Mouse (Mus musculus) lung, embryonic 15.5 days (tissue): ENCODE measurements around the gene Fnbp1l. TPM values are rescaled to one million over a fixed set of nuclear protein-coding genes. Genes with fewer than 3 reads are reported as not detected.

Experiments
- ATAC-seq: fragments of 200-750 bp; cut with Nextera tagmentation; 2 replicates; pipeline ENCODE4 v1.8.0; 2017; ENCODE audit warnings: moderate number of reproducible peaks, borderline replicate concordance; ENCODE audit not compliant: low FRiP score, low TSS enrichment; ENCODE audit errors: extremely low read depth
- H3K27ac ChIP-seq: fragments of 300-500 bp; sonication (generic); 2 replicates; pipeline ENCODE4 v1.5.1; 2015; ENCODE audit warnings: moderate library complexity, mild to moderate bottlenecking, inconsistent platforms
- H3K27me3 ChIP-seq: fragments of 300-500 bp; sonication (generic); 2 replicates; pipeline ENCODE4 v1.6.1; 2015; ENCODE audit warnings: inconsistent platforms
- H3K36me3 ChIP-seq: fragments of 300-500 bp; sonication (generic); 2 replicates; pipeline ENCODE4 v1.6.1; 2015; ENCODE audit warnings: inconsistent platforms
- H3K4me1 ChIP-seq: fragments of 300-500 bp; sonication (generic); 2 replicates; pipeline ENCODE4 v1.6.1; 2015; ENCODE audit warnings: inconsistent platforms
- H3K4me2 ChIP-seq: fragments of 300-500 bp; sonication (generic); 2 replicates; pipeline ENCODE4 v1.6.1; 2015; ENCODE audit warnings: inconsistent platforms, mild to moderate bottlenecking, moderate library complexity
- H3K4me3 ChIP-seq: fragments of 300-500 bp; sonication (generic); 2 replicates; pipeline ENCODE4 v1.5.1; 2015; ENCODE audit warnings: mild to moderate bottlenecking, inconsistent platforms
- H3K9ac ChIP-seq: fragments of 300-500 bp; sonication (generic); 2 replicates; pipeline ENCODE4 v1.6.1; 2015; ENCODE audit warnings: inconsistent platforms
- H3K9me3 ChIP-seq: fragments of 300-500 bp; sonication (generic); 2 replicates; pipeline ENCODE4 v1.6.1; 2016; ENCODE audit warnings: inconsistent platforms
- WGBS: fragments of 180-500 bp; shearing (Covaris S2); methylation state at CpG from one replicate; pipeline ENCODE4 v1.1.7; 2015; 5-methylcytosine and 5-hydroxymethylcytosine counted together
- polyA plus RNA-seq: library from polyadenylated mRNA; unstranded; fragments of >200 nt; fragmentation: Nextera tagmentation; extraction: Ambion mirVana; gene quantifications from 2 replicates; pipeline ENCODE4 v1.2.1, GENCODE M21; 2015

Fnbp1l gene
- 50.2 and 52.8 TPM in 2 replicates for polyA plus RNA-seq

- Histone ChIP-seq H3K4me2 (peak within 1 kb of the TSS; percentile 75), H3K9me3 (no peaks in the 10 kb centered on the region), H3K4me3 (peak within 1 kb of the TSS; percentile 76), H3K36me3 (no peaks in the 10 kb centered on the region), H3K9ac (peak within 1 kb of the TSS; percentile 90), H3K4me1 (peaks cover 35% of the 10 kb centered on the region), H3K27me3 (no peaks in the 10 kb centered on the region), H3K27ac (peak within 1 kb of the TSS; percentile 96)
- WGBS, result under 1% methylated on average over 88 of the region's 118 CpGs
- peak; percentile 80 for ATAC-seq
Observed at GRCm38 (mm10) chr3:122618991-122619930, at the start of gene Fnbp1l. Gene Fnbp1l, minus strand, starts transcription at chr3:122619715.

DNA sequence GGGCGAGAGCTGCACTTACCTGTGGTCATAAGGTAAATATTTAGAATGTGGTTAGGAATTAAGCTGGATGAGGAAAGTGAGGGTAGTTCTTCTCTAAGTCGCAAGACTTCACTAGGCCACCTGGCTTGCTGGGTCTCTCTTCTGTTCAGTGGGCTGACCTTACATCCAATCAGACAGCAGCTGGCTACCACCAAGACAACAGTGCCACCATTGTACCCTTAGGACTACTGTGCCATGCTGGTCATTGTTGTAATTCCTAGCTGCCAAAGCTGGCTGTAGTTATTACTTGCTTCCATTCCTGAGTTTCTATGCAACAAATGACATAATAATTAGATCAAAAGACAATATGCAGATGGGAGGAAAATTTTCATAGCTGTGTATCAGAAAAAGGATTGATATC lies 41.3 kb upstream of the Fnbp1l start:
- Histone ChIP-seq H3K4me2 (no peak overlapping the region), H3K9ac (no peak overlapping the region), H3K27ac (no peak overlapping the region), H3K27me3 (no peaks in the 10 kb centered on the region), H3K36me3 (no peaks in the 10 kb centered on the region), H3K4me3 (no peak overlapping the region), H3K4me1 (peaks cover 4% of the 10 kb centered on the region; the same call in 1 of the 2 replicates), H3K9me3 (no peaks in the 10 kb centered on the region)
- WGBS, result 60% methylated on average over 2 of the region's 2 CpGs
- no peak for ATAC-seq

DNA sequence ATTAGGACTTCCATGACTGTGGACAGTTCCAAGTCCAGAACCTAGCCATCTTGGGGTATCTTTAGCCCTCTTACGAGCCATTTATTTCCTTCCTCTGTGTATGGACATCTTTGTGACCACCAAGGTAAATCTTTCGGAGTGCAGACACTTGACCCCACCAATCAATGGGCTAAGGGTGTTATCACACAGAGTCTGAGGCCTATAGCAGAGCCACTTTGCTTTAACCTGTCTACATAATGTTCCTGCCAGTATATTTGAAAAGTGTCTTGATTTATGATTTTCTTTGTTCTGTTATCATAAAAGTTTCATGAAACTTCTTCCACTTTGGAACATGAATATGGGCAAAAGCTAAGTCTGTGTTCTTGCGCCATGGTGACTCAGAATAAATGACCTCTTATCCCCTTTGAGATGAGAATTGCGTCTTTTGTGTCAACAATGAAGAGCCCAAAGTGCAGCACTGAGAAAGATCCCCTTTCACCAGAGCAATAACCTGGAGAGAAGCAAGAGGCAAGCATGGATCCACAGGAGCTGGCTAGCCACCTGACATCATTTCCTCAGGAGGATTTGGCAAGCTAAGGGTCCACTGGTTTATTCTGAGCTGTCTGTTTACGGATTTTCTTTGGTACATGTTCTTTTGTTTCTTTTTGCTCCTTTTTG lies 39.9 kb upstream of the Fnbp1l start:
- no peak overlapping the region for H3K4me3 ChIP-seq
- no peak for ATAC-seq
- no peak overlapping the region for H3K4me2 ChIP-seq
- no peak overlapping the region for H3K9ac ChIP-seq
- no peak overlapping the region for H3K27ac ChIP-seq
- H3K9me3 ChIP-seq, result no peaks in the 10 kb centered on the region
- H3K27me3 ChIP-seq, result no peaks in the 10 kb centered on the region
- peaks cover 4% of the 10 kb centered on the region; the same call in 1 of the 2 replicates for H3K4me1 ChIP-seq
- no peaks in the 10 kb centered on the region for H3K36me3 ChIP-seq
- 75% methylated on average over 5 of the region's 5 CpGs for WGBS

GRCm38 (mm10) chr3:122647195-122647837 lies 27.8 kb upstream of the Fnbp1l start:
- Histone ChIP-seq H3K9ac (no peak overlapping the region), H3K27ac (peak overlapping the region; percentile 46; the same call in 1 of the 2 replicates), H3K4me1 (peaks cover 6% of the 10 kb centered on the region), H3K27me3 (no peaks in the 10 kb centered on the region), H3K4me3 (no peak overlapping the region), H3K4me2 (peak overlapping the region; percentile 5; the same call in 1 of the 2 replicates), H3K9me3 (no peaks in the 10 kb centered on the region), H3K36me3 (no peaks in the 10 kb centered on the region)
- whole genome bisulfite sequencing, result 47% methylated on average over 13 of the region's 13 CpGs
- peak; percentile 57; the same call in 1 of the 2 replicates for ATAC-seq

GRCm38 (mm10) chr3:122640286-122640685 lies 20.8 kb upstream of the Fnbp1l start:
- H3K9ac ChIP-seq, result no peak overlapping the region
- no peaks in the 10 kb centered on the region for H3K27me3 ChIP-seq
- no peaks in the 10 kb centered on the region for H3K9me3 ChIP-seq
- H3K4me2 ChIP-seq, result no peak overlapping the region
- H3K36me3 ChIP-seq, result no peaks in the 10 kb centered on the region
- H3K27ac ChIP-seq, result no peak overlapping the region
- peaks cover 3% of the 10 kb centered on the region; the same call in 1 of the 2 replicates for H3K4me1 ChIP-seq
- H3K4me3 ChIP-seq, result no peak overlapping the region
- ATAC-seq, result 0 out of 2 replicates have a peak, but pooled peaks have one; percentile 6

DNA sequence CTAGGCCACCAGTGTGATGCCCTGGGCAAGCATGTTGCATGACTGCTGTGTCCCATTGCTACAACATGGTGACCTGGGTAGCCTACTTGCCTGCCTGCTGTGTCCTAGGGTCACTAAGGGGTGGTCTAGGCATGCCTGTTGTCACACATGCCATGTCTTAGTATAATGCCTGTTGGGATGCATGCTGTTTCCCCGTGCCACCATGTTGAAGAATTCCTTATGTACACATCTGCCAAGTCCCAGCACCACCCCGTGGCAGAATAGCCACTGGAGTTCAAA lies 19.6 kb upstream of the Fnbp1l start:
- Histone ChIP-seq H3K9ac (no peak overlapping the region), H3K4me3 (no peak overlapping the region), H3K4me2 (no peak overlapping the region), H3K9me3 (no peaks in the 10 kb centered on the region), H3K27ac (no peak overlapping the region), H3K27me3 (no peaks in the 10 kb centered on the region), H3K36me3 (no peaks in the 10 kb centered on the region), H3K4me1 (peaks cover 3% of the 10 kb centered on the region; the same call in 1 of the 2 replicates)
- ATAC-seq, result no peak
- WGBS, result 73% methylated on average over 2 of the region's 2 CpGs

DNA sequence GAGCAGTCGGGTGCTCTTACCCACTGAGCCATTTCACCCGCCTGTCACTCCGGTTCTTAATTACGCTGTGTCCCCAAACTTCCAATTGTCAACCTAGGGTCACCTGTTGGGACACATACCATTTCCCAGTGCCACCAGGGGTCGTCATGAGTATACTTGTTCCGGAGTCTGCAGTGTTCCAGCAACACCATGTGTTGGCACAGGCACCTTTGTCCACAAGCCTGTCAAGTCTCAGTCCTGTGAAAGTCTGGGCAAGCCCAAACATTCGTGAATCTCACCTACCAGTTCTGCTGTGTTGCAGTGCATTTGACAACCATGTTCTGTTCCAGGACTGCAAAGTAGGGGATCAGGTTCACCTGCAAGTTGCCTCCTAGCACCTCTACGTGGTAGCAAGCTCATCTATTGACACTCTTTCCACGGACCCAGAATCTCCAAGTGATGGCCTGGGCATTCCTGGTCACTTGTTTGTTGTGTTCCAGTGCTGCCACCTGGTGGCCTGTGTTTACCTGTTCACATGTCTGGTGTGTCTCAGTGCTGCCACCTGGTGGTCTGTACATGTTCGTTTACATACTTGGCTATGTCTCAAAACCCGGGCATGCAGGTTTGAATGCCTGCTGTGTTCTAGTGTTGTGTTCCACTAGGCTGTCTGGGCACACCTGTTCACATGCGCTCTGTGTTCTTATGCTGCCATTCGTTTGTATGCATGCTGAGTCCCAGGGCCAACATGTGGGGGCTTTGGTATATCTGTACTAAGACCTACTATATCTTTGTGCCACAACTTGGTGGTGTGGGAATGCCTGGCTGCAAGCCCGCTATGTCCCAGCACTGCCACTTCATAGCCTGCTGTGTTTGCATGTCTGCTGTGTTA lies 19.0 kb upstream of the Fnbp1l start:
- H3K4me3 ChIP-seq, result no peak overlapping the region
- H3K36me3 ChIP-seq, result no peaks in the 10 kb centered on the region
- H3K4me1 ChIP-seq, result peaks cover 3% of the 10 kb centered on the region; the same call in 1 of the 2 replicates
- no peak overlapping the region for H3K9ac ChIP-seq
- ATAC-seq, result peak; percentile 73
- WGBS, result 35% methylated on average over 14 of the region's 14 CpGs
- H3K27ac ChIP-seq, result no peak overlapping the region
- no peaks in the 10 kb centered on the region for H3K27me3 ChIP-seq
- H3K4me2 ChIP-seq, result peak overlapping the region; percentile 35
- H3K9me3 ChIP-seq, result no peaks in the 10 kb centered on the region

DNA sequence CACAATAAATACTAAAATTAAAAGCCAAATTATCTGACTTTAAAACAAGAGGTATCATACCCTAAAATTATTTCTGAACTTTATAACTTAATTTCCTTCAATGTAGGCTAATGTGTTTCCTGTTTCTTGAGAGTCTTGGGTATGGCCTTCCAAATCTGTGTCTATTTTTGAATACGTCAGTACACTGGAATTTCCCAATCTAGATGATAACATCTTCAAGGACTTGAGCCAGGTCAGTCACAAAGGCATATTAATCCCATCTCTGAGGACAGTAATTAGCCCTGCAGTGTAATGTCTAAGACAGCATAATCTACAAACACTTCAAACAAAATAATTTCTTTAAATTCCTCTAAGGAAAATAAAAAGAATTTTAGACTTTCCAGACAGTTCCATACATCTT lies 17.8 kb upstream of the Fnbp1l start:
- WGBS, result 52% methylated on average over 1 of the region's 1 CpGs
- ATAC-seq, result no peak
- H3K4me1 ChIP-seq, result peaks cover 3% of the 10 kb centered on the region; the same call in 1 of the 2 replicates
- no peaks in the 10 kb centered on the region for H3K27me3 ChIP-seq
- no peak overlapping the region for H3K4me3 ChIP-seq
- H3K36me3 ChIP-seq, result no peaks in the 10 kb centered on the region
- H3K27ac ChIP-seq, result no peak overlapping the region
- H3K9me3 ChIP-seq, result no peaks in the 10 kb centered on the region
- no peak overlapping the region for H3K9ac ChIP-seq
- H3K4me2 ChIP-seq, result no peak overlapping the region

DNA sequence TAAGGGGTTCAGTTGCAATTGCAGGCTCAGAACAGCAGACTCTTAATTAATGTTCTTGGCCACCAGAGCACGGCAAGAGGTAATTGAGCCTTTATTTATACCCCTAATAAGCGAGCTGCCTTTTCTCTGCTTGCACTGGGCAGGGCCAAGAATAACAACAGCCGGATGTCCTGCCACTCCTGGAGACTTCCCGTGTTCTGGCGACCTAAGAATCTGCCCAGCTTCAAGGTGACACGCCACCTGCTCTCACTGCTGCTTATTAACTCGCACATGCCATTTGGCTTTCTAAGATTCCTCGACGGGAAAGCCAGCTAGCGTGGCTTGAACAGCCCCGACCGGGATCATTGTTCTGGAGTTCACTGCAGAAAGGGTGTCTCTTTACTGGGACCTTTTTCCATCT lies 15.7 kb upstream of the Fnbp1l start:
- no peak overlapping the region for H3K9ac ChIP-seq
- H3K27ac ChIP-seq, result peak overlapping the region; percentile 54
- H3K27me3 ChIP-seq, result no peaks in the 10 kb centered on the region
- H3K4me1 ChIP-seq, result peaks cover 3% of the 10 kb centered on the region; the same call in 1 of the 2 replicates
- H3K4me3 ChIP-seq, result no peak overlapping the region
- H3K9me3 ChIP-seq, result no peaks in the 10 kb centered on the region
- H3K4me2 ChIP-seq, result peak overlapping the region; percentile 19; the same call in 1 of the 2 replicates
- ATAC-seq, result peak; percentile 21; the same call in 1 of the 2 replicates
- no peaks in the 10 kb centered on the region for H3K36me3 ChIP-seq
- 21% methylated on average over 12 of the region's 12 CpGs for WGBS

DNA sequence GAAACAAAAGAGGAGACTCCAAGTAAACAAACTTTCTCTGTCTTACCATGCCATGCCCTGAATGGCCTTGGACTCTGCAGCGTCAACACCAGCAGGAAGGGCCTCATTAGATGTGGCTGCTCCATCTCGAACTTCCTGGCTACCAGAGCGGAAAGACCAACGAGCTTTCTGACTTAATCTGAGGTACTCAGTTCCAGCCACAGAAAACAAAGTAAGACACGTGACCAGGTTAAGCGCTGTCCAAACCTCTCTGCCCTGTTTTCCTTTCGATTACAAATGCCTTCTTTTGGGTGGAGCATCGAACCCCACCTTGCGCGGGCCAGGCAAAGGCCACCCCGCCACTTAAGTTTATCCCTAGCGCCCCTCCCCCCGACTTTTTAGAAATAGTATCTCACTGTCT lies 10.1 kb upstream of the Fnbp1l start:
- peaks cover 14% of the 10 kb centered on the region for H3K4me1 ChIP-seq
- no peaks in the 10 kb centered on the region for H3K9me3 ChIP-seq
- no peak overlapping the region for H3K9ac ChIP-seq
- peak overlapping the region; percentile 48 for H3K4me2 ChIP-seq
- no peaks in the 10 kb centered on the region for H3K27me3 ChIP-seq
- H3K36me3 ChIP-seq, result no peaks in the 10 kb centered on the region
- 21% methylated on average over 13 of the region's 13 CpGs for WGBS
- H3K27ac ChIP-seq, result peak overlapping the region; percentile 59; the same call in 1 of the 2 replicates
- peak; percentile 75; the same call in 1 of the 2 replicates for ATAC-seq
- peak overlapping the region; percentile 27 for H3K4me3 ChIP-seq

- peaks cover 19% of the 10 kb centered on the region for H3K4me1 ChIP-seq
- H3K27me3 ChIP-seq, result no peaks in the 10 kb centered on the region
- H3K9ac ChIP-seq, result no peak overlapping the region
- no peaks in the 10 kb centered on the region for H3K36me3 ChIP-seq
- 0 out of 2 replicates have a peak overlapping the region, but pooled peaks have one; percentile 59 for H3K27ac ChIP-seq
- H3K9me3 ChIP-seq, result no peaks in the 10 kb centered on the region
- no peak for ATAC-seq
- no peak overlapping the region for H3K4me3 ChIP-seq
- H3K4me2 ChIP-seq, result no peak overlapping the region
- 76% methylated on average over 3 of the region's 3 CpGs for WGBS
Observed at GRCm38 (mm10) chr3:122628956-122629355, 9.4 kb upstream of the Fnbp1l start.
